Mouse (Mus musculus) forebrain, embryonic 13.5 days (tissue): ENCODE measurements around the gene Evi2. TPM values are rescaled to one million over a fixed set of nuclear protein-coding genes. Genes with fewer than 3 reads are reported as not detected.

Source experiments
- ATAC-seq: fragments of 200-750 bp; cut with Nextera tagmentation; 2 replicates; pipeline ENCODE4 v1.8.0; 2017
- H3K27ac ChIP-seq: fragments of 300-500 bp; sonication (generic); 2 replicates; pipeline ENCODE4 v1.5.1; 2015; ENCODE audit warnings: inconsistent platforms, mild to moderate bottlenecking, moderate library complexity
- H3K27me3 ChIP-seq: fragments of 300-500 bp; sonication (generic); 2 replicates; pipeline ENCODE4 v1.6.1; 2015; ENCODE audit warnings: mild to moderate bottlenecking, inconsistent platforms
- H3K36me3 ChIP-seq: fragments of 300-500 bp; sonication (generic); 2 replicates; pipeline ENCODE4 v1.6.1; 2015; ENCODE audit warnings: mild to moderate bottlenecking, inconsistent platforms; ENCODE audit not compliant: poor library complexity, severe bottlenecking
- H3K4me1 ChIP-seq: fragments of 300-500 bp; sonication (generic); 2 replicates; pipeline ENCODE4 v1.6.1; 2015; ENCODE audit warnings: inconsistent platforms
- H3K4me2 ChIP-seq: fragments of 300-500 bp; sonication (generic); 2 replicates; pipeline ENCODE4 v1.6.1; 2015; ENCODE audit warnings: inconsistent platforms, mild to moderate bottlenecking, moderate library complexity
- H3K4me3 ChIP-seq: fragments of 300-500 bp; sonication (generic); 2 replicates; pipeline ENCODE4 v1.5.1; 2015; ENCODE audit warnings: mild to moderate bottlenecking, inconsistent platforms
- H3K9ac ChIP-seq: fragments of 300-500 bp; sonication (generic); 2 replicates; pipeline ENCODE4 v1.6.1; 2015; ENCODE audit warnings: mild to moderate bottlenecking, inconsistent platforms
- H3K9me3 ChIP-seq: fragments of 300-500 bp; sonication (generic); replicated peaks from 2 replicates; pipeline ENCODE4 v1.6.1; 2016; ENCODE audit warnings: inconsistent platforms
- WGBS: fragments of 180-500 bp; shearing (Covaris S2); methylation state at CpG from one replicate; pipeline ENCODE4 v1.1.7; 2015; 5-methylcytosine and 5-hydroxymethylcytosine counted together
- polyA plus RNA-seq: library from polyadenylated mRNA; unstranded; fragments of >200 nt; fragmentation: Nextera tagmentation; extraction: Ambion mirVana; gene quantifications from 2 replicates; pipeline ENCODE4 v1.2.1, GENCODE M21; 2015

Evi2 gene
- polyA plus RNA-seq, 1 experiment from 2014 or later: 0.75 TPM

- 92% methylated on average over 7 of the region's 7 CpGs for WGBS
- no peak overlapping the region for H3K27ac ChIP-seq
Observed at GRCm38 (mm10) chr11:79483876-79484528, 46.4 kb downstream of the Evi2 start.

GRCm38 (mm10) chr11:79483392-79483791 is 47.0 kb downstream of the Evi2 start:
- Histone ChIP-seq H3K27ac (no peak overlapping the region), H3K4me2 (no peak overlapping the region), H3K9me3 (no peaks in the 10 kb centered on the region), H3K27me3 (no peaks in the 10 kb centered on the region), H3K9ac (no peak overlapping the region), H3K4me1 (no peaks in the 10 kb centered on the region), H3K36me3 (peaks cover 37% of the 10 kb centered on the region), H3K4me3 (no peak overlapping the region)
- 91% methylated on average over 6 of the region's 6 CpGs for WGBS
- no peak for ATAC-seq

More at GRCm38 (mm10) chr11:79483876-79484528, 46.4 kb downstream of the Evi2 start:
- no peak overlapping the region for H3K4me2 ChIP-seq
- no peak overlapping the region for H3K4me3 ChIP-seq
- no peak overlapping the region for H3K9ac ChIP-seq
- no peaks in the 10 kb centered on the region for H3K27me3 ChIP-seq
- no peak for ATAC-seq
- peaks cover 36% of the 10 kb centered on the region for H3K36me3 ChIP-seq
- H3K9me3 ChIP-seq: no peaks in the 10 kb centered on the region
- no peaks in the 10 kb centered on the region for H3K4me1 ChIP-seq

DNA sequence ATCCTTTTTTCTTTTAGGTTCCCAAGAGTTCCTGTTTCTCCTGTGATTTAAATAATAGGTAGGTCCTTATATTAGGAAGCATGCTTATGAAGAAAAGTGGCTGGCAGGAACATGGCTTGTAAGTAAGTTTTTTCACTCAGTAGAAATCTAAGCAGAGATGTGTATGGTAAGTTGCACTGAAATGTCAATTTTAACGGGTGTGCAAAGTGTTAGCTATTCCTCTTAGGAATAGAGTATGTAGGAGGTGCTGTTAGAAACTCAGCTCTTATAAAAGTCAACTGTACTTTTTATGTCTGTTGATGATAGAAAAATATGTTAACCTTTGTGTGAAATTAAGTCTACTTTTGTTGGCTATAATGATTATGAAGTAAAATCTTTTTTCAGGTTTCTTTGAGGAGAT is 62.3 kb downstream of the Evi2 start:
- H3K4me3 ChIP-seq: no peak overlapping the region
- H3K4me2 ChIP-seq: no peak overlapping the region
- no peaks in the 10 kb centered on the region for H3K27me3 ChIP-seq
- WGBS: 85% methylated on average over 1 of the region's 1 CpGs
- no peaks in the 10 kb centered on the region for H3K4me1 ChIP-seq
- H3K27ac ChIP-seq: no peak overlapping the region
- H3K9ac ChIP-seq: no peak overlapping the region
- no peak for ATAC-seq
- H3K36me3 ChIP-seq: peaks cover 43% of the 10 kb centered on the region
- no peaks in the 10 kb centered on the region for H3K9me3 ChIP-seq

Other genes with a start within 250 kb of the Evi2 start
- gene Gm9964, start 233.7 kb downstream of the Evi2 start, polyA plus RNA-seq: not detected in 2 replicates
- gene Nf1, start 190.9 kb downstream of the Evi2 start, polyA plus RNA-seq: 7.1 and 8.5 TPM in 2 replicates
- gene Omg, start 26.5 kb downstream of the Evi2 start, polyA plus RNA-seq: 1.1 and 1.5 TPM in 2 replicates
- 0.18 TPM in 1 of 2 replicates, not detected in the other for gene Evi2b, start 6.8 kb downstream of the Evi2 start, polyA plus RNA-seq
- 2.6 and 2.7 TPM in 2 replicates for gene Evi2a, start within 50 bp of the Evi2 start, polyA plus RNA-seq
- 16.2 and 19.2 TPM in 2 replicates for gene Rab11fip4, start 60.6 kb upstream of the Evi2 start, polyA plus RNA-seq